Mouse (Mus musculus) neural tube, embryonic 13.5 days (tissue): ENCODE data around the gene Flad1. TPM values are rescaled to one million over a fixed set of nuclear protein-coding genes. Genes with fewer than 3 reads are reported as not detected.

ENCODE experiments used
- polyA plus RNA-seq: library from polyadenylated mRNA; unstranded; fragments of >200 nt; fragmentation: Nextera tagmentation; extraction: Ambion mirVana; gene quantifications from 2 replicates; pipeline ENCODE4 v1.2.1, GENCODE M21; 2015

The Flad1 gene
- polyA plus RNA-seq, 1 experiment from 2014 or later: 33.2 TPM

Other genes starting within 250 kb of the Flad1 start
- gene Clk2, start 247.1 kb downstream of the Flad1 start, polyA plus RNA-seq: 27.5 and 30.6 TPM in 2 replicates
- 129 and 135 TPM in 2 replicates for gene Scamp3, start 234.4 kb downstream of the Flad1 start, polyA plus RNA-seq
- 38.9 and 49.9 TPM in 2 replicates for gene Fam189b, start 228.7 kb downstream of the Flad1 start, polyA plus RNA-seq
- 48.3 and 50.0 TPM in 2 replicates for gene Gba, start 208.9 kb downstream of the Flad1 start, polyA plus RNA-seq
- gene Thbs3, start 196.7 kb downstream of the Flad1 start, polyA plus RNA-seq: 45.6 and 52.8 TPM in 2 replicates
- 157 and 170 TPM in 2 replicates for gene Mtx1, start 184.8 kb downstream of the Flad1 start, polyA plus RNA-seq
- 1.0 and 1.1 TPM in 2 replicates for gene Muc1, start 182.8 kb downstream of the Flad1 start, polyA plus RNA-seq
- 248 and 258 TPM in 2 replicates for gene Krtcap2, start 165.9 kb downstream of the Flad1 start, polyA plus RNA-seq
- 55.8 and 55.9 TPM in 2 replicates for gene Trim46, start 165.6 kb downstream of the Flad1 start, polyA plus RNA-seq
- gene Dpm3, start 152.5 kb downstream of the Flad1 start, polyA plus RNA-seq: 76.9 and 81.4 TPM in 2 replicates
- 44.0 and 45.5 TPM in 2 replicates for gene Slc50a1, start 141.3 kb downstream of the Flad1 start, polyA plus RNA-seq
- 12.5 and 14.5 TPM in 2 replicates for gene Efna1, start 130.7 kb downstream of the Flad1 start, polyA plus RNA-seq
- gene Efna3, start 88.9 kb downstream of the Flad1 start, polyA plus RNA-seq: 87.4 and 90.1 TPM in 2 replicates
- gene Efna4, start 73.8 kb downstream of the Flad1 start, polyA plus RNA-seq: 8.5 and 10.7 TPM in 2 replicates
- 48.8 and 54.0 TPM in 2 replicates for gene Adam15, start 61.9 kb downstream of the Flad1 start, polyA plus RNA-seq
- 0.17 TPM in 1 of 2 replicates, not detected in the other for gene Dcst2, start 49.9 kb downstream of the Flad1 start, polyA plus RNA-seq
- gene Dcst1, start 46.6 kb downstream of the Flad1 start, polyA plus RNA-seq: 0.88 and 1.1 TPM in 2 replicates
- gene Zbtb7b, start 17.1 kb downstream of the Flad1 start, polyA plus RNA-seq: 0.54 and 0.68 TPM in 2 replicates
- 0.84 and 2.6 TPM in 2 replicates for gene Lenep, start 9.1 kb downstream of the Flad1 start, polyA plus RNA-seq
- 110 and 144 TPM in 2 replicates for gene Cks1b, start 6.5 kb upstream of the Flad1 start, polyA plus RNA-seq
- 41.8 and 45.1 TPM in 2 replicates for gene Shc1, start 6.6 kb upstream of the Flad1 start, polyA plus RNA-seq
- 40.4 and 47.7 TPM in 2 replicates for gene Pygo2, start 18.3 kb upstream of the Flad1 start, polyA plus RNA-seq
- 15.6 and 17.0 TPM in 2 replicates for gene Pbxip1, start 24.8 kb upstream of the Flad1 start, polyA plus RNA-seq
- 104 and 106 TPM in 2 replicates for gene Pmvk, start 42.7 kb upstream of the Flad1 start, polyA plus RNA-seq
- gene Kcnn3, start 108.3 kb upstream of the Flad1 start, polyA plus RNA-seq: 4.8 and 5.5 TPM in 2 replicates